Mouse (Mus musculus) ES-Bruce4 (cell line): ENCODE measurements around the gene Unc119. TPM values are rescaled to one million over a fixed set of nuclear protein-coding genes. Genes with fewer than 3 reads are reported as not detected.

Experiments used
- H3K27ac ChIP-seq: 2 replicates; pipeline ENCODE4 v1.5.1; 2012; ENCODE audit warnings: low read length, inconsistent platforms; ENCODE audit not compliant: insufficient read depth
- H3K27me3 ChIP-seq: 2 replicates; pipeline ENCODE4 v1.6.1; 2012; ENCODE audit warnings: mild to moderate bottlenecking, low read length, inconsistent platforms; ENCODE audit not compliant: control insufficient read depth, poor library complexity, insufficient read depth, severe bottlenecking
- H3K36me3 ChIP-seq: 2 replicates; pipeline ENCODE4 v1.6.1; 2012; ENCODE audit warnings: inconsistent platforms, mild to moderate bottlenecking, low read length, moderate library complexity; ENCODE audit not compliant: control insufficient read depth, poor library complexity, insufficient read depth, severe bottlenecking
- H3K4me1 ChIP-seq: one replicate; pipeline ENCODE4 v1.8.1; 2011; ENCODE audit warnings: low read length; ENCODE audit not compliant: control insufficient read depth, insufficient read depth
- H3K4me3 ChIP-seq: 2 replicates; pipeline ENCODE4 v1.5.1; 2011; ENCODE audit warnings: low read depth, mild to moderate bottlenecking, low read length
- H3K9ac ChIP-seq: 2 replicates; pipeline ENCODE4 v1.6.1; 2012; ENCODE audit warnings: low read depth, mild to moderate bottlenecking, inconsistent platforms; ENCODE audit not compliant: poor library complexity, severe bottlenecking
- H3K9me3 ChIP-seq: replicated peaks from 2 replicates; pipeline ENCODE4 v1.6.1; 2012; ENCODE audit warnings: mild to moderate bottlenecking, low read length, inconsistent platforms; ENCODE audit not compliant: control insufficient read depth, poor library complexity, insufficient read depth, severe bottlenecking
- CTCF ChIP-seq: IDR thresholded peaks from one replicate; pipeline ENCODE4 v1.8.1; 2011; ENCODE audit warnings: low read depth, low read length
- EP300 ChIP-seq: IDR thresholded peaks from 2 replicates; pipeline ENCODE4 v1.6.1; 2011; ENCODE audit warnings: low read depth, low read length; ENCODE audit not compliant: insufficient read depth
- POLR2A ChIP-seq: IDR thresholded peaks from one replicate; pipeline ENCODE4 v1.8.1; 2011; ENCODE audit warnings: low read length; ENCODE audit not compliant: insufficient read depth
- polyA plus RNA-seq: library from polyadenylated mRNA; stranded (reverse); fragments of >200 nt; gene quantifications from 2 replicates; pipeline ENCODE4 v1.2.4, GENCODE M21; 2011; ENCODE audit warnings: low read depth; ENCODE audit not compliant: missing spikeins, insufficient read depth, insufficient read length

Unc119 gene
- polyA plus RNA-seq, 1 experiment, result 28.7 TPM

DNA sequence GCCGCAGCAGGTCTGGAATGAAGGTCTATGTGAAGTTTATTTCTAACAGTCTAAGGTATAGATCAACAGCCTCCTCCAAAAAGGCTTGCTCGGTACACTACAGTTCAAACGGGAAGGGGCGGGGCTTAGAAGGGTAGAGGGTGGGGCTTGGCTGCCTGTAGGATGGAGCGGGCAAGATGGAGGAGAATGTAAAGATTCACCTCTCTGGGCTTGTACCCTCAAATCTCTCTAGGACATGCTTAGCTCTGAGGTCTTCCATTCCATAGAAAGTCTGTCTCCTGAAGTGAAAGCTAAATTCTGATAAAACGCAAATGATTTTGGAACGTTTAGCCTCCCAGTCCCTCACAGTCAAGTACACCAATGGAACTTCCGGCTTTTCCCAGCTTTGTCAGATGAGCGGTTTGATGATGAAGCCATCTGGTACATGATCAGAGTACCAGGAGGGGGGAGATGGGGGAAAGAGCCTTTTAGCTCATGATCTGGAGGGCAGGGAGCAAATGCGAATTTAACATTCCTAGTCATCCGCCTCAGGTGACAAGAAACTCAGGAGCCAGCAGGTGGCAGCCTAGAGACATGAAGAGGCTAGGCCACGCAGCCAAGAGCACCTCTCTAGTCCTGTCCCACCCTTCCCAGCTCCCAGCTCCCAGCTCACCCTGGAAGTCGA, 17.0 kb downstream of the Unc119 start:
- Histone ChIP-seq H3K4me3 (peak overlapping the region; percentile 65), H3K9ac (peak overlapping the region; percentile 41), H3K27ac (peak overlapping the region; percentile 1; the same call in 1 of the 2 replicates), H3K9me3 (no peaks in the 10 kb centered on the region), H3K36me3 (no peaks in the 10 kb centered on the region), H3K4me1 (no peaks in the 10 kb centered on the region), H3K27me3 (no peaks in the 10 kb centered on the region)
- peak; percentile 81 for TF ChIP-seq CTCF
- TF ChIP-seq POLR2A, result peak; percentile 68
- no peak for TF ChIP-seq EP300

DNA sequence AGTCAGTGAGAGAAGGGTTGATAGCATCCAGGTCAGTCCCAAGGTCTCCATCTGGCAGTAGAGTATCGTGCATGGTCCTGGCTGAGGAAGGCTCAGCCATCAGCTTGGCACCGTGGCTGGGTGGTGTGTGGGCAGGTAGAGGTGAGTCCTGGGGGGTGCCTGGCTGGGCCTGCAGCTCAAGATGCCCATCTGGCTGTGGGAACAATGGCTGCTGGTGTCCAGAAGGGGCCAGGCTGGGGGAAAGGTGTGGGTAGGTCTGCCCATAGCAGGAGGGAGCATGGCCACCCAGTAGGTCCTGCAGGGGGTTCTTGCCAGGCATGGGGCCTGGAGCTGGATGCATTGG, 17.5 kb downstream of the Unc119 start:
- no peaks in the 10 kb centered on the region for H3K27me3 ChIP-seq
- no peak overlapping the region for H3K27ac ChIP-seq
- H3K4me3 ChIP-seq, result no peak overlapping the region
- no peak for TF ChIP-seq POLR2A
- TF ChIP-seq EP300, result no peak
- no peak for TF ChIP-seq CTCF
- no peaks in the 10 kb centered on the region for H3K9me3 ChIP-seq
- H3K36me3 ChIP-seq, result no peaks in the 10 kb centered on the region
- no peak overlapping the region for H3K9ac ChIP-seq
- no peaks in the 10 kb centered on the region for H3K4me1 ChIP-seq

DNA sequence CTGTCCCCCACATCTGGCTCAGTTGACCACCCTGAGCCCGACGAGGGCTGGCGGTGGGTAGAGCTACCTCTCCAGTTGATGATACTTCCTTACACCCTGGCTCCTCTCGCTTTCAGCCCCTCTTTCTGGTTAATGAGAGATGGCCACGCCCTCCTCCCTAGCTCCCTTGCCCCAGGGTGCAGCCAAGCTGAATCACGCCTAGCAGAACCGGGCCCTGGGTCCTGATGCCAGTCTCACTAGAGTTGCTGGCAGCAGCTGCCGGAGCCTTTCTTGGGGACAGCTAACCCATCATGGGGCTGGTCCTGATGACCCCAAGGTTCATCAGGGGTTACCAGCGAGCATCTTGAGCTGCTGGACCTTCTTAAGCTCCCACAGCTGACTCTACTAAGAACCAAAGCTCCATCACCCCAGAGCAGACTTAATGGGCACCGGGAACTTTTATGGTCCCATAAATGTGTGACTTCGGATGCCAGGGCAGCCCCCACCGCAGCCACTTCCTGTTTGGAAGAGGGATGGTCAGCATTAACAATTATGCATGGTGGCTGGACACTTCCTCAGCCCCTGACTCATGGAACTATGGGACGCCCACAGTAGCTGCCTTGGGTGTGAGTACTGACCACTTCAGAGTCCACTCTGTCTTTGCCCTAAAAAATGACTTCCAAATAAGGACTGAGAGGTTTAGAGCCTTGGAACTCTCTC, 20.2 kb downstream of the Unc119 start:
- Histone ChIP-seq H3K27me3 (no peaks in the 10 kb centered on the region), H3K36me3 (no peaks in the 10 kb centered on the region), H3K9ac (no peak overlapping the region), H3K27ac (no peak overlapping the region), H3K4me1 (no peaks in the 10 kb centered on the region), H3K9me3 (no peaks in the 10 kb centered on the region), H3K4me3 (no peak overlapping the region)
- no peak for TF ChIP-seq EP300
- TF ChIP-seq CTCF, result no peak
- TF ChIP-seq POLR2A, result no peak

DNA sequence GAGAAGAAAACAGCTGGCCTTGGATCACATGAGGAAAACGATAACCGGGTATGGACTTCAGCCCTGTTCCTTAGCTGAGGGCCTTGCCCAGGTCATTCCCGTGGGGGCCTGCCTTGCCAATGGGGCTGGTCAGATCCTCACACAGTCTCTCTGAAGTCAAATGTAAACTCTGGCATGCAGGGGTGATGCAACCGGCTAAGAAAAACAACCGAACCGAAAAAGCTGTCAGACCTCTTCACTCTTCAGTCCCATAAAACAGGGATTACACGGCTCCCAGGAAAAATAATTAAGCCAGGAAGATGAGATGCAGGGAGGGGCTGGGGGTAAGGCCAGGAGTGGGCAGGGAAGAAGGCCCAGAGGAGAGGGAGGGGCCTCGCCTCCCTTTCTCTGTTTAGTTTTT, 20.8 kb downstream of the Unc119 start:
- Histone ChIP-seq H3K9me3 (no peaks in the 10 kb centered on the region), H3K4me3 (no peak overlapping the region), H3K9ac (no peak overlapping the region), H3K36me3 (no peaks in the 10 kb centered on the region), H3K27me3 (no peaks in the 10 kb centered on the region), H3K4me1 (no peaks in the 10 kb centered on the region), H3K27ac (no peak overlapping the region)
- TF ChIP-seq CTCF (no peak), POLR2A (no peak), EP300 (no peak)

DNA sequence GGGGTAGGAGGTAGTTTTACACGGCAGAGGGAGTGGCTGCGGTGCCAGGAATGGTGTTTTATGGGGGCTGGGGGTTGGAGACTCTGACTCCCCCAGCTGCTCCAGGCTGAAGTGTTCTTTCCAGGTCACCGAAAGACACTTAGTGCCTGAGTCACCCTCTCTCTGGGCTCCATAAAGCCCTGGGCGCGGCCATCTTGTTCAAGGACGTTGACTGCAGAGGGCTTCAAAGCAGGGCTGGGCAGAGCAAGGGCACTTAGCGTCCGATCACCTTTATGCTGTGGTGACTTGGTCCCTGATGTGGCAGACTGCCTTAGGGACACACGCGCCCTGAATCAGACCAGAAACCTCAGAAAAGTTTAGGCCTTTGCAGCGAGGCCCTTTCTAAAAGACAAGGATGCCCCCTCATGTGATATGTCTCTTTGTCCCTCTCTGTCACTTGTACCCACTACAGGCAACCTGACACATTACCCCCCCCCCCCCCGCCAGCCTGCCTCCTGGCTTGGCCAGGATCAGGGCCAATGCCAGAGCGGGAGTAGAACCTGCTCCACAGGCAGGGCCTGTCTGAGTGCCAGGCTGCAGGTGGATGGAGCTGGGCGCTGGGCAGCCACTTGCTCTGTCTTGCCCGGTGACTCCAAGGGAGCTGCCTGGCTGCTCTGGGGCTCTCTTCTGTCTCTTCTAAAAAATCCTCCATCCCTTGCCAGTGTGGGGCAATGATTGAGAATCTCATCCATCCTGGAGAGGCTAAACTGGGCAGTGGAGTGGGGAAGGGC, 24.4 kb downstream of the Unc119 start:
- no peak for TF ChIP-seq EP300
- TF ChIP-seq CTCF, result no peak
- no peak for TF ChIP-seq POLR2A
- Histone ChIP-seq H3K9me3 (no peaks in the 10 kb centered on the region), H3K36me3 (no peaks in the 10 kb centered on the region), H3K27ac (no peak overlapping the region), H3K9ac (no peak overlapping the region), H3K27me3 (no peaks in the 10 kb centered on the region), H3K4me3 (no peak overlapping the region), H3K4me1 (peaks cover 8% of the 10 kb centered on the region)

DNA sequence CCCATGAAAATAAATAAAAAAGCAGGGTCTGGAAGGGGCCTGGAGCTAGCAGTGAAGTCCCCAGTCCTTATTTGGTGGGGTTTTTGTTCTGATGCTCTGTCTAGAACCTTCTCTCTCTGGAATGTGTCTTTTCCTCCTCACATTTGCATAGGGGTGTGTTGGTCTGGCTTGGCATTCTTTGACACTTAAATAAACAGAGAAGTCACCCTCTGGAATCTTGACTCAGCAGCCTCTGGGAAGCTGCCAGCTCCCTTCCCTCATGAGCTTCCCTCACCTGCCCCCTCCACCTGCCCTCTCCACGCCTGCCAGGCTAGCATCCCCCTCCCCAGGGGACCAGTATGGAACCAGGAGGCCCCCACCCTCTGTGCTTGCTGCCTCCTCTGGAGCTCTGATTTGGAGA, 27.1 kb downstream of the Unc119 start:
- TF ChIP-seq EP300 (no peak), CTCF (no peak), POLR2A (no peak)
- Histone ChIP-seq H3K4me3 (no peak overlapping the region), H3K27me3 (no peaks in the 10 kb centered on the region), H3K9me3 (no peaks in the 10 kb centered on the region), H3K27ac (no peak overlapping the region), H3K9ac (no peak overlapping the region), H3K4me1 (peaks cover 8% of the 10 kb centered on the region), H3K36me3 (no peaks in the 10 kb centered on the region)
